Mouse (Mus musculus): ENCODE data around the gene Tmsb15b1. TPM values are rescaled to one million over a fixed set of nuclear protein-coding genes. Genes with fewer than 3 reads are reported as not detected.
A peak's percentile ranks its signal among the peaks of the same experiment; 100 is the strongest.
"Not testable (repeated sequence)": the region's sequence is repeated elsewhere in the genome, so short reads cannot be mapped to it uniquely, and the experiment has no call there.

Tmsb15b1 gene
- total and polyA plus RNA-seq, 2 experiments from 2014 or later, result 3.0 to 34.5 TPM

DNA sequence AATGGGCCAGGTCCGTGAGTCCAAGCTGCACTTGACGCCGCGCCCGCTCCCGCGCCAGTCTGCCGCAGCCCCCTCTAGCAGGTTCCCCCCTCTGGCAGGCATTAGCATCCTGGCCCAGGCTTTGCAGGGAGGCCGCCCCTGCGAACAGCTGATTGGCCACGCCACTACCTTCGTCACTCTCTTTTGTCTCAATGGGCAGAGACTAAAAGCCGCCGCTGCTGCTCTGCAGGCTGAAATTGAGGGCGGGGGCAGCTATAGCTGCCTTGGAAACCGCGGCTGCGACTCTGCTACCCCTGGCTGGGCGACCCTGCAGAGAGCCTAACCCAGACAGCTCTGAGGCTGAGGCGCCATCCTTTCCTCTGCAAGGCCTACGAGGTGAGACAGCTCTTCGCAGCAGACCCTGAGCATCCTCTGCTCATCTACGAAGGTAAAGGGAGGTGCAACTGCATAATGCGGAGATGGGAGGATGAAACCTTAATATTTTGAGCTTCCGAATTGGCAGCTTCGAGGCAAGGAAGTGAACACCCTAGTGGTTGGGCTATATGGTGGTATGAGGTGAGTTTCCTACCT lies 16.4 kb upstream of the Tmsb15b1 start, which contains the start of gene Zcchc18:
Zcchc18 (plus strand) TSS at position 178 of the 570 bp plus-strand sequence.
- Histone ChIP-seq H3K27me3 (ENCODE audit: insufficient read depth, low read length) (no peaks in the 10 kb centered on the region), H3K9ac (replicated peaks; ENCODE audit: low read length, poor library complexity, severe bottlenecking) (peak within 1 kb of the TSS; percentile 74), H3K4me1 (ENCODE audit: insufficient read depth, low read length) (no peaks in the 10 kb centered on the region), H3K36me3 (ENCODE audit: insufficient read depth, low read length) (no peaks in the 10 kb centered on the region), H3K9me3 (ENCODE audit: low read length) (no peaks in the 10 kb centered on the region), H3K4me3 (ENCODE audit: low read depth, low read length) (peak within 1 kb of the TSS; percentile 44), H3K27ac (ENCODE audit: low read depth, low read length) (peak within 1 kb of the TSS; percentile 91), H3K4me2 (ENCODE audit: low read depth, low read length, poor library complexity, severe bottlenecking) (peak within 1 kb of the TSS; percentile 51)
- DNase-seq (ENCODE audit: low spot score) (peak; percentile 95), ATAC-seq (ENCODE audit: low FRiP score) (peak; percentile 95)
- TF ChIP-seq CTCF (IDR thresholded peaks at IDR 0.05), result peak; percentile 35
- 20% methylated on average over 26 of the region's 26 CpGs for WGBS

DNA sequence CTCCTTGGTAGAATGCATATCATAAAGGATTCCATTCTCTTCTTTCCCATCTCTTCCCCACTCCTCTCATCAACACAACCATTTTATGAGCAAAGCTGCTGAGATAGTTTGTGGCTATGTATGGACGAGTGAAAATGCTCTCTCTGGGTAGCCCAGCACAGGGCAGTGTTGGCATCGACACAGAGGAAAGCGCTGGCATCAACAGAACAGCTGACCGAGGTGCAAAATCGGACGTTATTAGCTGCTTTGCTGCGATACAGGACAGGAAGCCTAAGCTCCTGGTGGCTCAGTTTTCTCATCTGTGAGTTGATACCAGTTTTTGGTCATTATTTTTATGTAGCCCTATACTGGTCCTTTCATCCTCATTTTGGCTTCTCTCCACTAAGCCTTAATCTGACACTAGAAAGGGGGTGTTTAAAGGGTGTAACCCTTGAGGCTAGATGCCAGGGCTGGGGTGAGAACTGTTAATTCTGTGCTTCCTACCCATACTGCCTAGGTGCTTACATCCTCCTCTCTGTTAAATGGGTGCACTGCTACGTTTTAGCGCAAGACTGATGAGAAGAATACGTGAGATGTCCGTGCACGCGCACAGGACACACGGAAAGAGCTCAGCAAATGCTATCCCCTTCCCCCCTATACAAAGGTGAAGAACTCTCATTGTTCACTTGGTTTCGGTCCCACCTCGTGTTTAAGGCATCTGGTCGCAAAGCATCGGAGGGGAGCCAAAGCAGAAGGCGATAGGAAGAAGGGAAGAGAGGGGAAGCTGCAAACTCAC lies 15.7 kb upstream of the Tmsb15b1 start:
- no peaks in the 10 kb centered on the region for H3K36me3 ChIP-seq (ENCODE audit: insufficient read depth, low read length)
- H3K9ac ChIP-seq (replicated peaks; ENCODE audit: low read length, poor library complexity, severe bottlenecking), result peak overlapping the region; percentile 61
- ATAC-seq (ENCODE audit: low FRiP score), result peak; percentile 70
- WGBS, result 24% methylated on average over 19 of the region's 19 CpGs
- H3K27me3 ChIP-seq (ENCODE audit: insufficient read depth, low read length), result no peaks in the 10 kb centered on the region
- no peaks in the 10 kb centered on the region for H3K4me1 ChIP-seq (ENCODE audit: insufficient read depth, low read length)
- DNase-seq (ENCODE audit: low spot score), result peak; percentile 45
- peak overlapping the region; percentile 51 for H3K4me2 ChIP-seq (ENCODE audit: low read depth, low read length, poor library complexity, severe bottlenecking)
- TF ChIP-seq CTCF (IDR thresholded peaks at IDR 0.05), result no peak
- peak overlapping the region; percentile 44 for H3K4me3 ChIP-seq (ENCODE audit: low read depth, low read length)
- no peaks in the 10 kb centered on the region for H3K9me3 ChIP-seq (ENCODE audit: low read length)
- H3K27ac ChIP-seq (ENCODE audit: low read depth, low read length), result peak overlapping the region; percentile 91

GRCm38 (mm10) chrX:136991274-136991673 lies 14.6 kb upstream of the Tmsb15b1 start:
- H3K36me3 ChIP-seq (ENCODE audit: insufficient read depth, low read length), result no peaks in the 10 kb centered on the region
- 48% methylated on average over 2 of the region's 2 CpGs for WGBS
- no peak overlapping the region for H3K27ac ChIP-seq (ENCODE audit: low read depth, low read length)
- no peaks in the 10 kb centered on the region for H3K9me3 ChIP-seq (ENCODE audit: low read length)
- H3K9ac ChIP-seq (replicated peaks; ENCODE audit: low read length, poor library complexity, severe bottlenecking), result no peak overlapping the region
- H3K4me2 ChIP-seq (ENCODE audit: low read depth, low read length, poor library complexity, severe bottlenecking), result peak overlapping the region; percentile 51
- DNase-seq (ENCODE audit: low spot score), result peak; percentile 28
- no peak for TF ChIP-seq CTCF (IDR thresholded peaks at IDR 0.05)
- no peaks in the 10 kb centered on the region for H3K4me1 ChIP-seq (ENCODE audit: insufficient read depth, low read length)
- no peaks in the 10 kb centered on the region for H3K27me3 ChIP-seq (ENCODE audit: insufficient read depth, low read length)
- ATAC-seq (ENCODE audit: low FRiP score), result no peak
- H3K4me3 ChIP-seq (ENCODE audit: low read depth, low read length), result peak overlapping the region; percentile 44; the same call in 1 of the 2 replicates

- TF ChIP-seq CTCF (IDR thresholded peaks at IDR 0.05), result no peak
- ATAC-seq (ENCODE audit: low FRiP score), result no peak
Measured at GRCm38 (mm10) chrX:136986039-136986438, 9.4 kb upstream of the Tmsb15b1 start.

GRCm38 (mm10) chrX:136978616-136979015 lies 1.9 kb upstream of the Tmsb15b1 start:
- ATAC-seq (ENCODE audit: low FRiP score) (no peak), DNase-seq (ENCODE audit: low spot score) (peak; percentile 22)
- Histone ChIP-seq H3K36me3 (ENCODE audit: insufficient read depth, low read length) (no peaks in the 10 kb centered on the region), H3K4me1 (ENCODE audit: insufficient read depth, low read length) (no peaks in the 10 kb centered on the region), H3K9me3 (ENCODE audit: low read length) (no peaks in the 10 kb centered on the region), H3K4me3 (ENCODE audit: low read depth, low read length) (no peak overlapping the region), H3K9ac (replicated peaks; ENCODE audit: low read length, poor library complexity, severe bottlenecking) (no peak overlapping the region), H3K27me3 (ENCODE audit: insufficient read depth, low read length) (no peaks in the 10 kb centered on the region), H3K27ac (ENCODE audit: low read depth, low read length) (no peak overlapping the region), H3K4me2 (ENCODE audit: low read depth, low read length, poor library complexity, severe bottlenecking) (no peak overlapping the region)
- peak; percentile 71 for TF ChIP-seq CTCF (IDR thresholded peaks at IDR 0.05)

More at GRCm38 (mm10) chrX:136986039-136986438, 9.4 kb upstream of the Tmsb15b1 start:
- Histone ChIP-seq H3K36me3 (ENCODE audit: insufficient read depth, low read length) (no peaks in the 10 kb centered on the region), H3K9ac (replicated peaks; ENCODE audit: low read length, poor library complexity, severe bottlenecking) (no peak overlapping the region), H3K4me3 (ENCODE audit: low read depth, low read length) (no peak overlapping the region), H3K4me2 (ENCODE audit: low read depth, low read length, poor library complexity, severe bottlenecking) (no peak overlapping the region), H3K27me3 (ENCODE audit: insufficient read depth, low read length) (no peaks in the 10 kb centered on the region), H3K4me1 (ENCODE audit: insufficient read depth, low read length) (no peaks in the 10 kb centered on the region), H3K27ac (ENCODE audit: low read depth, low read length) (no peak overlapping the region), H3K9me3 (ENCODE audit: low read length) (no peaks in the 10 kb centered on the region)
- DNase-seq (ENCODE audit: low spot score), result no peak

DNA sequence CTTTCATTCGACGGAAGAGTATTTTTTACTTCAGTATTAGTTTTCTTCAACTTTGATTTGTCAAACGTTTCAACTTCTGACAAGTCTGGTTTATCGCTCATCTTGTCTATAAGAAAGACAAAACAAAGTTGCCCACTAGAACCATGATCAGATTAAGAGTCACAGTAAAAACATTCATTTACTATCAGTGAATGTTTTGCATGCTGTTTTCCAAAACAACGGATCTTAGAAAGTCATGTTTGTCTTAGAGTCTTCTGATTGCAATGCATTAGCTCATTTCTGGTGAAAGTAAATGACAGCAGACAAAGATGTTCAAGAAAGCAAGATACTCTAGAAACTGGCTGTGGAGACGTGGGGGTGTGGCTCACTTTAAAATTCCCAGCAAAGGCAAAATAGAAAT lies 1.3 kb downstream of the Tmsb15b1 start, which contains the start of gene Tmsb15b2:
Tmsb15b2 (minus strand) TSS at position 101 of the 400 bp plus-strand sequence.
- H3K4me3 ChIP-seq (ENCODE audit: low read depth, low read length), result peak within 1 kb of the TSS; percentile 41
- H3K27ac ChIP-seq (ENCODE audit: low read depth, low read length); ATAC-seq (ENCODE audit: low FRiP score); DNase-seq (ENCODE audit: low spot score); H3K27me3 ChIP-seq (ENCODE audit: insufficient read depth, low read length); H3K4me1 ChIP-seq (ENCODE audit: insufficient read depth, low read length); H3K9me3 ChIP-seq (ENCODE audit: low read length); H3K36me3 ChIP-seq (ENCODE audit: insufficient read depth, low read length); H3K9ac ChIP-seq (replicated peaks; ENCODE audit: low read length, poor library complexity, severe bottlenecking): not testable (repeated sequence)
- WGBS, result 87% methylated on average over 6 of the region's 6 CpGs
- peak within 1 kb of the TSS; percentile 50 for H3K4me2 ChIP-seq (ENCODE audit: low read depth, low read length, poor library complexity, severe bottlenecking)

Data from midbrain, postnatal 0 days (tissue).